ENCODE assay signal across 8 mouse cellular contexts in genomic region chr12:17692356-17692755, GRCm38 (mm10). TPM values are rescaled to one million over a fixed set of nuclear protein-coding genes. Genes with fewer than 3 reads are reported as not detected.
DNase-seq lines count a peak whose midpoint lies in the region; ATAC-seq and TF ChIP-seq lines count a peak whose summit lies in the region.

No protein-coding gene starts in this region.

- no peak for DNase-seq in heart, adult 2 months
- DNase-seq in heart, adult 9 months (ENCODE audit: low spot score in 2 of 2) = no peak
- no peak for DNase-seq in liver, postnatal 0 days
- DNase-seq in frontal cortex, postnatal 36 days (ENCODE audit: low spot score in 2 of 2) = no peak
- DNase-seq in lung, postnatal 10 days = no peak

- peak overlapping the region; percentile 66 for H3K4me3 ChIP-seq in heart, adult 2 months
- H3K4me3 ChIP-seq in ES-Bruce4 (ENCODE audit: low read depth, low read length) = no peak overlapping the region; the same call in 1 of the 2 replicates
- peak overlapping the region; percentile 75 for H3K4me3 ChIP-seq in forebrain, embryonic 16.5 days (replicated peaks; ENCODE audit: low read length)
- H3K4me3 ChIP-seq in liver, postnatal 0 days (ENCODE audit: low read depth, low read length) = peak overlapping the region; percentile 81

- no peak for TF ChIP-seq EP300 in heart, adult 2 months (IDR thresholded peaks at IDR 0.05; ENCODE audit: insufficient read depth, low read depth, low read length)
- no peak for TF ChIP-seq EP300 in ES-Bruce4 (IDR thresholded peaks at IDR 0.05; ENCODE audit: insufficient read depth, low read depth, low read length)
- TF ChIP-seq EP300 in liver, postnatal 0 days (IDR thresholded peaks at IDR 0.05; ENCODE audit: low read depth) = no peak

- no peaks in the 10 kb centered on the region for H3K36me3 ChIP-seq in heart, adult 2 months (ENCODE audit: control insufficient read depth, insufficient read depth, low read length)
- H3K36me3 ChIP-seq in ES-Bruce4 (ENCODE audit: control insufficient read depth, insufficient read depth, low read length, poor library complexity, severe bottlenecking) = no peaks in the 10 kb centered on the region
- H3K36me3 ChIP-seq in forebrain, embryonic 16.5 days (ENCODE audit: control insufficient read depth, insufficient read depth) = no peaks in the 10 kb centered on the region
- H3K36me3 ChIP-seq in liver, postnatal 0 days (replicated peaks; ENCODE audit: insufficient read depth, low read length) = no peaks in the 10 kb centered on the region

- no peak for TF ChIP-seq CTCF in heart, adult 2 months (IDR thresholded peaks at IDR 0.05)
- TF ChIP-seq CTCF in ES-Bruce4 (IDR thresholded peaks at IDR 0.05; ENCODE audit: low read depth, low read length) = no peak
- no peak for TF ChIP-seq CTCF in liver, postnatal 0 days (IDR thresholded peaks at IDR 0.05; ENCODE audit: low read depth)

- peaks cover 15% of the 10 kb centered on the region for H3K4me1 ChIP-seq in heart, adult 2 months (ENCODE audit: control insufficient read depth, insufficient read depth, low read length)
- H3K4me1 ChIP-seq in ES-Bruce4 (ENCODE audit: control insufficient read depth, insufficient read depth, low read length) = peaks cover 3% of the 10 kb centered on the region
- H3K4me1 ChIP-seq in forebrain, embryonic 16.5 days (replicated peaks; ENCODE audit: control insufficient read depth, insufficient read depth, low read length) = peaks cover 18% of the 10 kb centered on the region
- peaks cover 32% of the 10 kb centered on the region for H3K4me1 ChIP-seq in liver, postnatal 0 days (ENCODE audit: insufficient read depth)

- H3K9me3 ChIP-seq in ES-Bruce4 (replicated peaks; ENCODE audit: control insufficient read depth, insufficient read depth, low read length, poor library complexity, severe bottlenecking) = no peaks in the 10 kb centered on the region
- no peaks in the 10 kb centered on the region for H3K9me3 ChIP-seq in forebrain, embryonic 16.5 days (ENCODE audit: control insufficient read depth, low read length)
- no peaks in the 10 kb centered on the region for H3K9me3 ChIP-seq in liver, postnatal 0 days (ENCODE audit: low read length)

- no peak for TF ChIP-seq POLR2A in heart, adult 2 months (IDR thresholded peaks at IDR 0.05; ENCODE audit: insufficient read depth, low read depth, low read length)
- TF ChIP-seq POLR2A in ES-Bruce4 (IDR thresholded peaks at IDR 0.05; ENCODE audit: insufficient read depth, low read length) = no peak

- H3K27me3 ChIP-seq in heart, adult 2 months (ENCODE audit: control insufficient read depth, insufficient read depth, low read length) = no peaks in the 10 kb centered on the region
- H3K27me3 ChIP-seq in ES-Bruce4 (ENCODE audit: control insufficient read depth, insufficient read depth, low read length, poor library complexity, severe bottlenecking) = 0 out of 2 replicates have a peak, but pooled peaks cover 1% of the 10 kb centered on the region
- H3K27me3 ChIP-seq in forebrain, embryonic 16.5 days (replicated peaks; ENCODE audit: control insufficient read depth, insufficient read depth, low read length) = no peaks in the 10 kb centered on the region
- no peaks in the 10 kb centered on the region for H3K27me3 ChIP-seq in liver, postnatal 0 days (ENCODE audit: insufficient read depth, low read length)

- H3K79me2 ChIP-seq in heart, adult 2 months (replicated peaks; ENCODE audit: control insufficient read depth, insufficient read depth, low read length) = peaks cover 2% of the 10 kb centered on the region; the same call in 1 of the 2 replicates

- H3K9ac ChIP-seq in heart, adult 2 months (ENCODE audit: low read depth, low read length) = peak overlapping the region; percentile 85
- H3K9ac ChIP-seq in ES-Bruce4 (ENCODE audit: low read depth, poor library complexity, severe bottlenecking) = peak overlapping the region; percentile 64
- no peak overlapping the region; the same call in 1 of the 2 replicates for H3K9ac ChIP-seq in forebrain, embryonic 16.5 days (replicated peaks; ENCODE audit: low read depth, low read length)
- H3K9ac ChIP-seq in liver, postnatal 0 days (replicated peaks) = peak overlapping the region; percentile 18; the same call in 1 of the 2 replicates

- H3K27ac ChIP-seq in heart, adult 2 months = peak overlapping the region; percentile 82
- H3K27ac ChIP-seq in ES-Bruce4 (ENCODE audit: insufficient read depth, low read length) = no peak overlapping the region
- no peak overlapping the region for H3K27ac ChIP-seq in forebrain, embryonic 16.5 days (ENCODE audit: low read length)
- H3K27ac ChIP-seq in liver, postnatal 0 days (ENCODE audit: low read depth) = peak overlapping the region; percentile 62; the same call in 1 of the 2 replicates

- WGBS in heart, adult 2 months = 50% methylated on average over 5 of the region's 5 CpGs
- 22% methylated on average over 5 of the region's 5 CpGs for WGBS in forebrain, embryonic 16.5 days
- WGBS in liver, postnatal 0 days (ENCODE audit: insufficient replicate concordance) = 57% methylated on average over 5 of the region's 5 CpGs

- no peak for ATAC-seq in forebrain, embryonic 16.5 days
- ATAC-seq in liver, postnatal 0 days = no peak
- ATAC-seq in megakaryocyte-erythroid progenitor cell, adult 5-6 weeks (replicated peaks; ENCODE audit: low FRiP score, low TSS enrichment, poor library complexity, severe bottlenecking) = no peak

- peak overlapping the region; percentile 92 for H3K4me2 ChIP-seq in forebrain, embryonic 16.5 days (ENCODE audit: low read length)
- H3K4me2 ChIP-seq in liver, postnatal 0 days (ENCODE audit: low read depth, low read length) = peak overlapping the region; percentile 79

- intact Hi-C loops in heart, adult 2 months (cut with DNase I) = loop anchor here (1.0 to 5.0 kb wide), 4 partner anchors 9 to 105 kb away; no protein-coding TSS in a partner anchor

RNA-seq across cellular contexts. Expression of gene Hpcal1, which starts 1.7 kb away (rescaled TPM):
- total RNA-seq in heart, adult 2 months (2021) = 10 to 100 TPM; 16.3 to 21.5 TPM
- 37.9 and 41.9 TPM in 2 replicates for polyA plus RNA-seq in heart, adult 2 months (2012; rRNA removed)
- 65.1 and 65.5 TPM in 2 replicates for polyA plus RNA-seq in ES-Bruce4 (2011; ENCODE audit: insufficient read depth, insufficient read length, low read depth, missing spikeins)
- 34.6 and 47.1 TPM in 2 replicates for polyA plus RNA-seq in forebrain, embryonic 16.5 days (2015; fragmentation: Nextera tagmentation; extraction: Ambion mirVana)
- polyA plus RNA-seq in liver, postnatal 0 days (2015; fragmentation: Nextera tagmentation; extraction: Ambion mirVana) = 18.6 and 20.8 TPM in 2 replicates
- 4.3 and 13.0 TPM in 2 replicates for total RNA-seq in megakaryocyte-erythroid progenitor cell, adult 5-6 weeks (2014; fragmentation: Nextera tagmentation)
- total RNA-seq in megakaryocyte-erythroid progenitor cell, adult 5-6 weeks (2017) = 3.0 and 6.8 TPM in 2 replicates

Comparison
In these comparisons a context has a peak if more than half of its experiments do, and no peak if none do; other contexts are left out.
1. H3K27ac ChIP-seq: peak in heart, adult 2 months (single experiment) and liver, postnatal 0 days (single experiment); none in ES-Bruce4 (single experiment) and forebrain, embryonic 16.5 days (single experiment).